Mouse (Mus musculus) layer of hippocampus, postnatal 10 days (tissue): ENCODE results near the gene Ptprn2. TPM values are rescaled to one million over a fixed set of nuclear protein-coding genes. Genes with fewer than 3 reads are reported as not detected.

Source experiments
- DNase-seq, 2 experiments: peaks; one replicate each; pipeline ENCODE4 v3.0.0; 2021; ENCODE audit warnings: low spot score in 2 of 2
- total RNA-seq, 2 experiments: library from RNA; stranded (reverse); gene quantifications; 2 replicates each; pipeline ENCODE4 v1.2.3; 2021

The Ptprn2 gene
- total RNA-seq, 2 experiments from 2014 or later, result 234 to 251 TPM

- no peak for DNase-seq
Observed at GRCm38 (mm10) chr12:116587548-116587947, 102.0 kb downstream of the Ptprn2 start.

- DNase-seq, result no peak
Observed at GRCm38 (mm10) chr12:116590076-116590475, 104.6 kb downstream of the Ptprn2 start.

- DNase-seq, result no peak
Observed at GRCm38 (mm10) chr12:116594457-116594856, 108.9 kb downstream of the Ptprn2 start.

- no peak for DNase-seq
Observed at GRCm38 (mm10) chr12:116594866-116595610, 109.5 kb downstream of the Ptprn2 start.

- DNase-seq, result no peak
Observed at GRCm38 (mm10) chr12:116595727-116596126, 110.2 kb downstream of the Ptprn2 start.

GRCm38 (mm10) chr12:116596993-116597392 lies 111.5 kb downstream of the Ptprn2 start:
- no peak for DNase-seq

GRCm38 (mm10) chr12:116597670-116598069 lies 112.2 kb downstream of the Ptprn2 start:
- DNase-seq, result no peak

- peak in 1 of 2 experiments; percentile 24 for DNase-seq
Observed at GRCm38 (mm10) chr12:116598123-116599005, 112.8 kb downstream of the Ptprn2 start.

- peak; percentile 54 to 65 for DNase-seq
Observed at GRCm38 (mm10) chr12:116599537-116599936, 114.0 kb downstream of the Ptprn2 start.

- DNase-seq, result no peak
Observed at GRCm38 (mm10) chr12:116600054-116600453, 114.5 kb downstream of the Ptprn2 start.

GRCm38 (mm10) chr12:116601395-116601794 lies 115.9 kb downstream of the Ptprn2 start:
- DNase-seq, result no peak

- DNase-seq, result no peak
Observed at GRCm38 (mm10) chr12:116601921-116602320, 116.4 kb downstream of the Ptprn2 start.

GRCm38 (mm10) chr12:116608598-116608997 lies 123.1 kb downstream of the Ptprn2 start:
- no peak for DNase-seq

GRCm38 (mm10) chr12:116619868-116620267 lies 134.3 kb downstream of the Ptprn2 start:
- peak; percentile 90 to 92 for DNase-seq

- DNase-seq, result no peak
Observed at GRCm38 (mm10) chr12:116620299-116620698, 134.8 kb downstream of the Ptprn2 start.

GRCm38 (mm10) chr12:116621325-116622040 lies 136.0 kb downstream of the Ptprn2 start:
- DNase-seq, result no peak

GRCm38 (mm10) chr12:116622665-116623387 lies 137.3 kb downstream of the Ptprn2 start:
- peak in 1 of 2 experiments; percentile 49 for DNase-seq

- peak; percentile 67 to 73 for DNase-seq
Observed at GRCm38 (mm10) chr12:116625391-116626281, 140.1 kb downstream of the Ptprn2 start.

- no peak for DNase-seq
Observed at GRCm38 (mm10) chr12:116628992-116629391, 143.5 kb downstream of the Ptprn2 start.

GRCm38 (mm10) chr12:116637498-116637897 lies 152.0 kb downstream of the Ptprn2 start:
- DNase-seq, result no peak
